In genomic region chr10:121364801-121365564, GRCm38 (mm10) we compare ENCODE assay signal across 8 mouse cellular contexts. TPM values are rescaled to one million over a fixed set of nuclear protein-coding genes. Genes with fewer than 3 reads are reported as not detected.
DNase-seq lines count a peak whose midpoint lies in the region; ATAC-seq lines count a peak whose summit lies in the region.

TSS of gene Gns (plus strand) at chr10:121365090.

- peak; percentile 87 to 95 for DNase-seq in adrenal gland, adult (ENCODE audit: inconsistent age in 2 of 2, low spot score in 1 of 2)
- peak; percentile 94 for DNase-seq in embryo, embryonic 10.5 days (ENCODE audit: low spot score)
- peak; percentile 92 for DNase-seq in gastrocnemius, postnatal 14 days
- DNase-seq in left cerebral cortex, adult 9 months (ENCODE audit: low spot score in 2 of 2): peak; percentile 35 to 71
- DNase-seq in right cerebral cortex, adult 2 months (ENCODE audit: low spot score in 2 of 2): peak; percentile 77 to 78
- DNase-seq in urinary bladder, postnatal 10 days (ENCODE audit: low spot score): peak; percentile 72

- peaks cover 25% of the 10 kb centered on the region for H3K36me3 ChIP-seq in megakaryocyte, embryonic 14.5 days (replicated peaks; ENCODE audit: low read length)

- H3K4me3 ChIP-seq in megakaryocyte, embryonic 14.5 days (replicated peaks): peak within 1 kb of the TSS; percentile 100

- intact Hi-C loops in gastrocnemius, postnatal 14 days (cut with DNase I; ENCODE audit: low total_unique reads): no loop called here

- H3K9me3 ChIP-seq in megakaryocyte, embryonic 14.5 days: no peaks in the 10 kb centered on the region

- H3K4me1 ChIP-seq in megakaryocyte, embryonic 14.5 days: peaks cover 42% of the 10 kb centered on the region

- ATAC-seq in inflammation-experienced regulatory T-cells, adult 6 months: peak; percentile 77

- H3K27me3 ChIP-seq in megakaryocyte, embryonic 14.5 days (replicated peaks): no peaks in the 10 kb centered on the region

RNA-seq across cellular contexts. Expression of gene Gns, which starts in this region (rescaled TPM):
- 10 to 100 TPM; 35.4 to 36.9 TPM for total RNA-seq in gastrocnemius, postnatal 14 days (2021)
- 10 to 100 TPM in 2 of 3 experiments, 1 to 10 TPM in 1; 4.2 to 12.1 (median 11.6) TPM for polyA plus RNA-seq in inflammation-experienced regulatory T-cells, adult 6 months (2017; shearing (Covaris generic))
- 17.6 and 33.3 TPM in 2 replicates for polyA plus RNA-seq in megakaryocyte, embryonic 14.5 days (2012; ENCODE audit: insufficient read depth, low replicate concordance)

Comparison
In these comparisons a context has a peak if more than half of its experiments do, and no peak if none do; other contexts are left out.
1. Peak in every context shown above with its lines: DNase-seq, ATAC-seq and H3K4me3 ChIP-seq.